Mouse (Mus musculus) bone marrow macrophage, adult 2 months (primary cell): ENCODE results near the gene Spdye4a.

Experiments
- CTCF ChIP-seq: IDR thresholded peaks from 2 replicates; pipeline ENCODE4 v1.5.1; 2012; ENCODE audit warnings: low read depth, mild to moderate bottlenecking, low read length, moderate library complexity
- POLR2A ChIP-seq: IDR thresholded peaks from 2 replicates; pipeline ENCODE4 v1.6.1; 2012; ENCODE audit warnings: mild to moderate bottlenecking, low read depth, low read length, borderline replicate concordance

DNA sequence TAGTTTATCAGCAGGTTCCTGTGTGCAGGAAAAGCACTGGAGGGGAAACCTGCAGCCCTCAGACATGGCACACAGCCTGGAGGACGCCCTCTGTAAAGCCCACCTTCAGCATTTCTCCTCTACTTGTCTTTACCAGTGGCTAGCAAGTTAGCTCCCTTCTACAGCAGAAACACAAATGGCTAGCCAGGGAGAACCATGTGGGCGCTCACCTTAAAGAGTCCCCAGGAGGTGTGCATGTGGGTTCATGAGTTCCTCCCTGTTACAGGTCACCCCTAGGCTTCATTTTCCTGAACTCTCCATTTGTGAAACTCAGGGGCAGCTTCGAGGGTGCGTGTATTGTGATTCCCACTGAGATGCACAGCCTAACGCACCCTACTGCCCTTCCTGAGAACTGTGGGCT lies 29.1 kb upstream of the Spdye4a start:
- TF ChIP-seq CTCF = no peak
- TF ChIP-seq POLR2A = no peak
